1 mouse cellular context compared by ENCODE assay signal in genomic region chr9:22024592-22024991, GRCm38 (mm10).
TF ChIP-seq lines count a peak whose summit lies in the region.

No protein-coding gene starts in this region.

TF ChIP-seq in myocyte, 11 proteins besides CTCF, POLR2A, EP300 and RAD21:
- no peak for TF ChIP-seq MAX (IDR thresholded peaks at IDR 0.05; ENCODE audit: low read depth)
- TF ChIP-seq POLR2AphosphoS2 (IDR thresholded peaks at IDR 0.05; ENCODE audit: insufficient read length, low read depth): no peak
- TF ChIP-seq E2F4 (IDR thresholded peaks at IDR 0.05; ENCODE audit: insufficient read depth): no peak
- TF ChIP-seq MYOG (IDR thresholded peaks at IDR 0.05; ENCODE audit: control insufficient read depth in 1 of 3, insufficient read depth in 1 of 3, insufficient read length in 2 of 3, low read depth in 2 of 3): peak in 2 of 3 experiments; percentile 5 to 57
- no peak for TF ChIP-seq TCF3 (IDR thresholded peaks at IDR 0.05; ENCODE audit: insufficient read length, low read depth)
- TF ChIP-seq SRF (IDR thresholded peaks at IDR 0.05; ENCODE audit: control insufficient read depth, insufficient read length, low read depth): no peak
- no peak for TF ChIP-seq TCF12 (IDR thresholded peaks at IDR 0.05; ENCODE audit: insufficient read depth, poor library complexity, severe bottlenecking)
- TF ChIP-seq USF1 (IDR thresholded peaks at IDR 0.05; ENCODE audit: low read depth): no peak
- TF ChIP-seq MYOD1 (IDR thresholded peaks at IDR 0.05; ENCODE audit: control insufficient read depth in 1 of 3, insufficient read length in 2 of 3, low read depth in 2 of 3): peak in 2 of 3 experiments; percentile 6 to 87
- no peak for TF ChIP-seq CEBPB (IDR thresholded peaks at IDR 0.05; ENCODE audit: insufficient read depth, poor library complexity, severe bottlenecking)
- no peak for TF ChIP-seq REST (IDR thresholded peaks at IDR 0.05; ENCODE audit: insufficient read depth, insufficient read length)
